Mouse (Mus musculus): Measurements from ENCODE around the gene Phlpp2. TPM values are rescaled to one million over a fixed set of nuclear protein-coding genes. Genes with fewer than 3 reads are reported as not detected.

The Phlpp2 gene
- polyA plus RNA-seq, 1 experiment from 2014 or later: 1.5 TPM

GRCm38 (mm10) chr8:109982386-109983105 lies 114.2 kb downstream of the Phlpp2 start:
- ATAC-seq (no peak), DNase-seq (no peak)
- Histone ChIP-seq H3K36me3 (replicated peaks; ENCODE audit: insufficient read depth, low read length) (no peaks in the 10 kb centered on the region), H3K4me2 (ENCODE audit: low read depth, low read length) (no peak overlapping the region), H3K27me3 (ENCODE audit: insufficient read depth, low read length) (no peaks in the 10 kb centered on the region), H3K4me3 (ENCODE audit: low read depth, low read length) (no peak overlapping the region), H3K4me1 (ENCODE audit: insufficient read depth) (peaks cover 10% of the 10 kb centered on the region), H3K9ac (replicated peaks) (no peak overlapping the region), H3K27ac (ENCODE audit: low read depth) (peak overlapping the region; percentile 70), H3K9me3 (ENCODE audit: low read length) (no peaks in the 10 kb centered on the region)
- no peak for TF ChIP-seq EP300 (IDR thresholded peaks at IDR 0.05; ENCODE audit: low read depth)
- no peak for TF ChIP-seq CTCF (IDR thresholded peaks at IDR 0.05; ENCODE audit: low read depth)
- 53% methylated on average over 15 of the region's 15 CpGs for WGBS (ENCODE audit: insufficient replicate concordance)

- Histone ChIP-seq H3K27me3 (ENCODE audit: insufficient read depth, low read length) (no peaks in the 10 kb centered on the region), H3K27ac (ENCODE audit: low read depth) (peak overlapping the region; percentile 84), H3K4me3 (ENCODE audit: low read depth, low read length) (no peak overlapping the region), H3K9ac (replicated peaks) (no peak overlapping the region), H3K36me3 (replicated peaks; ENCODE audit: insufficient read depth, low read length) (no peaks in the 10 kb centered on the region), H3K9me3 (ENCODE audit: low read length) (no peaks in the 10 kb centered on the region), H3K4me1 (ENCODE audit: insufficient read depth) (peaks cover 10% of the 10 kb centered on the region), H3K4me2 (ENCODE audit: low read depth, low read length) (no peak overlapping the region)
- 42% methylated on average over 5 of the region's 5 CpGs for WGBS (ENCODE audit: insufficient replicate concordance)
- TF ChIP-seq CTCF (IDR thresholded peaks at IDR 0.05; ENCODE audit: low read depth): no peak
- TF ChIP-seq EP300 (IDR thresholded peaks at IDR 0.05; ENCODE audit: low read depth): no peak
- ATAC-seq: no peak
- DNase-seq: no peak
Observed at GRCm38 (mm10) chr8:109983944-109984343, 115.6 kb downstream of the Phlpp2 start.

DNA sequence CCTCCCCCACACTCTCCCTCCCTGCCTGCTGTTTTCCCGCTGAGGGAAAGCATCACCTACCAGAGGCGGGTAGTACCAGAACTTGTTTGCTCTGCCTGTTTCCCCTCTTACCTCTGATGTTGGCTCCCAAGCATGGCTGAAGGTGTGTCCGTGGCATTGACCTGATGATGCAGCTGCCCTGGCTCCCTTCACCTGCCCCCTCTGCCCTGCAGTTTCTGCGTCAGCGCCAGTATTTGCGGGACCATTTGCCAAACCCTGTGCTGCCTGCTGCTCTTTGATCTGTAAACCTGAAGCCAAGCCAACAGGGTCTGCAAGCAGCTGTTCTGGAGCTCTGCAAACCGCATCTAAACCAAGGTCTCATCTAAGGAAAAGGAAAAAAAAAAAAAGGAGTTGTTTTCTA lies 118.0 kb downstream of the Phlpp2 start:
- no peaks in the 10 kb centered on the region for H3K36me3 ChIP-seq (replicated peaks; ENCODE audit: insufficient read depth, low read length)
- no peak overlapping the region for H3K9ac ChIP-seq (replicated peaks)
- H3K27ac ChIP-seq (ENCODE audit: low read depth): peak overlapping the region; percentile 89
- H3K4me1 ChIP-seq (ENCODE audit: insufficient read depth): peaks cover 12% of the 10 kb centered on the region
- TF ChIP-seq CTCF (IDR thresholded peaks at IDR 0.05; ENCODE audit: low read depth) (no peak), EP300 (IDR thresholded peaks at IDR 0.05; ENCODE audit: low read depth) (peak; percentile 82)
- 43% methylated on average over 7 of the region's 7 CpGs for WGBS (ENCODE audit: insufficient replicate concordance)
- peak overlapping the region; percentile 34 for H3K4me2 ChIP-seq (ENCODE audit: low read depth, low read length)
- peak; percentile 77 for DNase-seq
- no peaks in the 10 kb centered on the region for H3K9me3 ChIP-seq (ENCODE audit: low read length)
- no peak overlapping the region for H3K4me3 ChIP-seq (ENCODE audit: low read depth, low read length)
- peak; percentile 91 for ATAC-seq
- H3K27me3 ChIP-seq (ENCODE audit: insufficient read depth, low read length): no peaks in the 10 kb centered on the region

GRCm38 (mm10) chr8:109987776-109988175 lies 119.4 kb downstream of the Phlpp2 start:
- no peaks in the 10 kb centered on the region for H3K9me3 ChIP-seq (ENCODE audit: low read length)
- no peaks in the 10 kb centered on the region for H3K36me3 ChIP-seq (replicated peaks; ENCODE audit: insufficient read depth, low read length)
- no peak overlapping the region for H3K4me3 ChIP-seq (ENCODE audit: low read depth, low read length)
- no peak overlapping the region for H3K4me2 ChIP-seq (ENCODE audit: low read depth, low read length)
- H3K9ac ChIP-seq (replicated peaks): no peak overlapping the region; the same call in 1 of the 2 replicates
- H3K4me1 ChIP-seq (ENCODE audit: insufficient read depth): peaks cover 10% of the 10 kb centered on the region
- no peaks in the 10 kb centered on the region for H3K27me3 ChIP-seq (ENCODE audit: insufficient read depth, low read length)
- 59% methylated on average over 7 of the region's 7 CpGs for WGBS (ENCODE audit: insufficient replicate concordance)
- H3K27ac ChIP-seq (ENCODE audit: low read depth): peak overlapping the region; percentile 89
- DNase-seq (no peak), ATAC-seq (peak; percentile 35)
- TF ChIP-seq EP300 (IDR thresholded peaks at IDR 0.05; ENCODE audit: low read depth) (peak; percentile 92), CTCF (IDR thresholded peaks at IDR 0.05; ENCODE audit: low read depth) (no peak)

DNA sequence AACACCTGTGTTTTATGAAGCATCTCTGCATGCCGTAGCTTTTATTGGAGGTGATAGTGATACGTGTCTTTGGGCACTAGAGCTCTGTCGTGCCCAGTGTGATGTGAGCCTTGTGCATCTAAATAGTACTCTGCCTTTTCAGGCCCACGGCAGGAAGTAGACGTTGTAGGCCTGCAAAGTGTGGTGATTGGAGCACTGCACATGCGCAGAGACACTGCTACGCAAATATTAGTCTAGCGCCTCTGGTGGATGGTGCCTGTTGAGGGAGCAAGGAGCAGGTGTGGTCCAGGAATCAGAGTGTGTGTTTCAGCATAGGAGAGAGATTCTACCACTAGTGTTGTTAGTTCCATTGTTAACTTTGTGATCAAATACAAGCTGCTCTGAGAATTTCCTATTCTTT lies 120.8 kb downstream of the Phlpp2 start:
- Histone ChIP-seq H3K9ac (replicated peaks) (no peak overlapping the region), H3K4me3 (ENCODE audit: low read depth, low read length) (no peak overlapping the region), H3K27ac (ENCODE audit: low read depth) (no peak overlapping the region), H3K9me3 (ENCODE audit: low read length) (no peaks in the 10 kb centered on the region), H3K27me3 (ENCODE audit: insufficient read depth, low read length) (no peaks in the 10 kb centered on the region), H3K36me3 (replicated peaks; ENCODE audit: insufficient read depth, low read length) (no peaks in the 10 kb centered on the region), H3K4me1 (ENCODE audit: insufficient read depth) (peaks cover 5% of the 10 kb centered on the region), H3K4me2 (ENCODE audit: low read depth, low read length) (no peak overlapping the region)
- ATAC-seq: no peak
- DNase-seq: no peak
- TF ChIP-seq CTCF (IDR thresholded peaks at IDR 0.05; ENCODE audit: low read depth) (peak; percentile 16; the same call in 1 of the 2 replicates), EP300 (IDR thresholded peaks at IDR 0.05; ENCODE audit: low read depth) (no peak)
- whole genome bisulfite sequencing (ENCODE audit: insufficient replicate concordance): 85% methylated on average over 8 of the region's 8 CpGs

- H3K4me2 ChIP-seq (ENCODE audit: low read depth, low read length): peak within 1 kb of the TSS; percentile 34
- WGBS (ENCODE audit: insufficient replicate concordance): 78% methylated on average over 8 of the region's 8 CpGs
- ATAC-seq: peak; percentile 35
- H3K4me1 ChIP-seq (ENCODE audit: insufficient read depth): peaks cover 2% of the 10 kb centered on the region
- peak within 1 kb of the TSS; percentile 62 for H3K9ac ChIP-seq (replicated peaks)
- H3K27me3 ChIP-seq (ENCODE audit: insufficient read depth, low read length): no peaks in the 10 kb centered on the region
- peaks cover 5% of the 10 kb centered on the region; the same call in 1 of the 2 replicates for H3K36me3 ChIP-seq (replicated peaks; ENCODE audit: insufficient read depth, low read length)
- peak within 1 kb of the TSS; percentile 77; the same call in 1 of the 2 replicates for H3K27ac ChIP-seq (ENCODE audit: low read depth)
- peak within 1 kb of the TSS; percentile 36 for H3K4me3 ChIP-seq (ENCODE audit: low read depth, low read length)
- H3K9me3 ChIP-seq (ENCODE audit: low read length): no peaks in the 10 kb centered on the region
- no peak for TF ChIP-seq CTCF (IDR thresholded peaks at IDR 0.05; ENCODE audit: low read depth)
- no peak for TF ChIP-seq EP300 (IDR thresholded peaks at IDR 0.05; ENCODE audit: low read depth)
- DNase-seq: peak; percentile 66
Observed at GRCm38 (mm10) chr8:109990224-109990623, 121.9 kb downstream of the Phlpp2 start, which contains the start of gene Tat. Gene Tat (plus strand): TSS chr8:109990437.

Measured in liver, postnatal 0 days (tissue).